In genomic region chr2:33177443-33178242, GRCm38 (mm10) we compare ENCODE assay signal across 8 mouse cellular contexts. TPM values are rescaled to one million over a fixed set of nuclear protein-coding genes. Genes with fewer than 3 reads are reported as not detected.
DNase-seq lines count a peak whose midpoint lies in the region; ATAC-seq lines count a peak whose summit lies in the region.
"Had no signal": no experiment of that assay in that cellular context is flagged by ENCODE, and none has a peak within 500 bp of the region (broad histone marks: within the 10 kb centered on the region; RNA-seq: fewer than 3 reads in every experiment).

No protein-coding gene starts in this region.

- H3K9ac ChIP-seq in neural tube, embryonic 13.5 days: 0 out of 2 replicates have a peak overlapping the region, but pooled peaks have one; percentile 22
- H3K9ac ChIP-seq in neural tube, embryonic 15.5 days (replicated peaks): no peak overlapping the region
- peak overlapping the region; percentile 38 for H3K9ac ChIP-seq in stomach, embryonic 16.5 days (ENCODE audit: low read length)
- no peak overlapping the region for H3K9ac ChIP-seq in forebrain, embryonic 14.5 days (ENCODE audit: low read length)

- peak; percentile 62 to 68 for DNase-seq in heart, adult 9 months (ENCODE audit: low spot score in 2 of 2)
- DNase-seq in kidney, postnatal 14 days: peak; percentile 74
- no peak for DNase-seq in Muller cell, postnatal 12 days (ENCODE audit: inconsistent ontology term)
- no peak for DNase-seq in forebrain, embryonic 14.5 days (ENCODE audit: low spot score)
- DNase-seq: right cerebral cortex, postnatal 25 days had no signal

- H3K36me3 ChIP-seq in neural tube, embryonic 13.5 days: peaks cover 13% of the 10 kb centered on the region
- peaks cover 6% of the 10 kb centered on the region for H3K36me3 ChIP-seq in neural tube, embryonic 15.5 days
- H3K36me3 ChIP-seq in stomach, embryonic 16.5 days (ENCODE audit: control insufficient read depth, insufficient read depth, low read length): no peaks in the 10 kb centered on the region
- H3K36me3 ChIP-seq in forebrain, embryonic 14.5 days (ENCODE audit: control insufficient read depth, insufficient read depth, low read length): peaks cover 15% of the 10 kb centered on the region; the same call in 1 of the 2 replicates

- no peaks in the 10 kb centered on the region for H3K27me3 ChIP-seq in neural tube, embryonic 13.5 days
- H3K27me3 ChIP-seq in neural tube, embryonic 15.5 days (replicated peaks): no peaks in the 10 kb centered on the region
- H3K27me3 ChIP-seq in stomach, embryonic 16.5 days (ENCODE audit: control insufficient read depth, insufficient read depth, low read length): no peaks in the 10 kb centered on the region
- no peaks in the 10 kb centered on the region for H3K27me3 ChIP-seq in forebrain, embryonic 14.5 days (replicated peaks; ENCODE audit: control insufficient read depth, insufficient read depth, low read length)

- H3K9me3 ChIP-seq in neural tube, embryonic 13.5 days: no peaks in the 10 kb centered on the region
- no peaks in the 10 kb centered on the region for H3K9me3 ChIP-seq in neural tube, embryonic 15.5 days (replicated peaks)
- H3K9me3 ChIP-seq in stomach, embryonic 16.5 days (replicated peaks; ENCODE audit: control insufficient read depth, low read length): no peaks in the 10 kb centered on the region
- H3K9me3 ChIP-seq in forebrain, embryonic 14.5 days (replicated peaks; ENCODE audit: control insufficient read depth, low read length): no peaks in the 10 kb centered on the region

- H3K27ac ChIP-seq in neural tube, embryonic 13.5 days (replicated peaks): peak overlapping the region; percentile 71; the same call in 1 of the 2 replicates
- no peak overlapping the region; the same call in 1 of the 2 replicates for H3K27ac ChIP-seq in neural tube, embryonic 15.5 days (replicated peaks)
- H3K27ac ChIP-seq in stomach, embryonic 16.5 days (ENCODE audit: low read length): peak overlapping the region; percentile 69
- no peak overlapping the region for H3K27ac ChIP-seq in forebrain, embryonic 14.5 days (ENCODE audit: low read depth, low read length)

- H3K4me2 ChIP-seq in neural tube, embryonic 13.5 days: no peak overlapping the region
- no peak overlapping the region for H3K4me2 ChIP-seq in neural tube, embryonic 15.5 days
- 0 out of 2 replicates have a peak overlapping the region, but pooled peaks have one; percentile 13 for H3K4me2 ChIP-seq in stomach, embryonic 16.5 days (ENCODE audit: low read depth, low read length)
- no peak overlapping the region for H3K4me2 ChIP-seq in forebrain, embryonic 14.5 days (ENCODE audit: low read length)

- H3K4me1 ChIP-seq in neural tube, embryonic 13.5 days (replicated peaks): peaks cover 42% of the 10 kb centered on the region
- peaks cover 38% of the 10 kb centered on the region for H3K4me1 ChIP-seq in neural tube, embryonic 15.5 days
- peaks cover 24% of the 10 kb centered on the region for H3K4me1 ChIP-seq in stomach, embryonic 16.5 days (ENCODE audit: control insufficient read depth, insufficient read depth, low read length)
- H3K4me1 ChIP-seq in forebrain, embryonic 14.5 days (ENCODE audit: control insufficient read depth, insufficient read depth, low read length): peaks cover 24% of the 10 kb centered on the region

- no peak overlapping the region for H3K4me3 ChIP-seq in neural tube, embryonic 13.5 days
- no peak overlapping the region for H3K4me3 ChIP-seq in neural tube, embryonic 15.5 days (replicated peaks)
- no peak overlapping the region for H3K4me3 ChIP-seq in stomach, embryonic 16.5 days (replicated peaks; ENCODE audit: low read length)
- H3K4me3 ChIP-seq in forebrain, embryonic 14.5 days (ENCODE audit: low read depth, low read length): no peak overlapping the region

- WGBS in neural tube, embryonic 13.5 days: 84% methylated on average over 12 of the region's 12 CpGs
- WGBS in neural tube, embryonic 15.5 days: 92% methylated on average over 12 of the region's 12 CpGs
- WGBS in stomach, embryonic 16.5 days: 43% methylated on average over 12 of the region's 12 CpGs
- 87% methylated on average over 12 of the region's 12 CpGs for WGBS in forebrain, embryonic 14.5 days

- no peak for ATAC-seq in neural tube, embryonic 13.5 days (ENCODE audit: low read depth)
- no peak for ATAC-seq in neural tube, embryonic 15.5 days (ENCODE audit: low FRiP score)
- peak; percentile 60; the same call in 1 of the 2 replicates for ATAC-seq in stomach, embryonic 16.5 days (ENCODE audit: insufficient read depth, low FRiP score)
- ATAC-seq in forebrain, embryonic 14.5 days: no peak

RNA-seq across cellular contexts. Expression of gene Angptl2, which starts 38.2 kb away (rescaled TPM):
- 18.2 and 18.9 TPM in 2 replicates for polyA plus RNA-seq in neural tube, embryonic 13.5 days (2015; fragmentation: Nextera tagmentation; extraction: Ambion mirVana)
- polyA plus RNA-seq in neural tube, embryonic 15.5 days (2015; fragmentation: Nextera tagmentation; extraction: Ambion mirVana): 12.0 and 18.0 TPM in 2 replicates
- 59.5 and 69.6 TPM in 2 replicates for polyA plus RNA-seq in stomach, embryonic 16.5 days (2015; fragmentation: Nextera tagmentation; extraction: Ambion mirVana)
- polyA plus RNA-seq in forebrain, embryonic 14.5 days (2014; fragmentation: Nextera tagmentation; extraction: Ambion mirVana): 8.0 and 12.0 TPM in 2 replicates

RNA-seq across cellular contexts. Expression of gene Garnl3, which starts 46.2 kb away (rescaled TPM):
- polyA plus RNA-seq in neural tube, embryonic 13.5 days (2015; fragmentation: Nextera tagmentation; extraction: Ambion mirVana): 27.6 and 33.4 TPM in 2 replicates
- polyA plus RNA-seq in neural tube, embryonic 15.5 days (2015; fragmentation: Nextera tagmentation; extraction: Ambion mirVana): 49.6 and 62.3 TPM in 2 replicates
- polyA plus RNA-seq in stomach, embryonic 16.5 days (2015; fragmentation: Nextera tagmentation; extraction: Ambion mirVana): 14.1 and 16.6 TPM in 2 replicates
- polyA plus RNA-seq in forebrain, embryonic 14.5 days (2014; fragmentation: Nextera tagmentation; extraction: Ambion mirVana): 21.3 and 33.6 TPM in 2 replicates

Comparison
In these comparisons a context has a peak if more than half of its experiments do, and no peak if none do; other contexts are left out.
1. H3K27ac ChIP-seq: peak in neural tube, embryonic 13.5 days (single experiment) and stomach, embryonic 16.5 days (single experiment); none in neural tube, embryonic 15.5 days (single experiment) and forebrain, embryonic 14.5 days (single experiment).
2. H3K9ac ChIP-seq: peak in neural tube, embryonic 13.5 days (single experiment) and stomach, embryonic 16.5 days (single experiment); none in neural tube, embryonic 15.5 days (single experiment) and forebrain, embryonic 14.5 days (single experiment).
3. DNase-seq: peak in heart, adult 9 months (2 of 2) and kidney, postnatal 14 days (single experiment); none in Muller cell, postnatal 12 days (single experiment) and forebrain, embryonic 14.5 days (single experiment).